Mouse (Mus musculus): ENCODE results near the gene Smarcd1. TPM values are rescaled to one million over a fixed set of nuclear protein-coding genes. Genes with fewer than 3 reads are reported as not detected.
A peak's percentile ranks its signal among the peaks of the same experiment; 100 is the strongest.
"Not testable (repeated sequence)": the region's sequence is repeated elsewhere in the genome, so short reads cannot be mapped to it uniquely, and the experiment has no call there.

Smarcd1 gene
- total RNA-seq, 2 experiments from 2014 or later, result 5.8 to 7.4 TPM

- DNase-seq (ENCODE audit: low spot score), result no peak
Observed at GRCm38 (mm10) chr15:99713569-99713968, 11.6 kb downstream of the Smarcd1 start.

- DNase-seq (ENCODE audit: low spot score), result no peak
Observed at GRCm38 (mm10) chr15:99714206-99714605, 12.3 kb downstream of the Smarcd1 start.

DNA sequence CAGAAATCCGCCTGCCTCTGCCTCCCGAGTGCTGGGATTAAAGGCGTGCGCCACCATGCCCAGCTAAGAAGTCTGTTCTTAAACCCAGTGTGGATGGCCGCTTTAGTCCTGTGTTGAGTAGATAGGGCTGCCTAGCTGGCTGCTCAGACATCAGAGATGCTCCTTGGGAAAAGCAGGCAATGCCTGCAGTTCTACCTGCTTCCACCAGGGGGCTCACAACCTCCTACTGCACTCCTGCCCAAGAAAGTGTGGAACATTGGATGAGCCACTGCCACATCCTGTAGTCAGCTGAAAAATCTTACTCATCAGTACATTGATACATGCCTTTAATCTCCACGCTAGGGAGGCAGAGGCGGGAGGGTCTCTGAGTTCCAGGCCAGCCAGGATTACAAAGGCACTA lies 12.9 kb downstream of the Smarcd1 start:
- DNase-seq (ENCODE audit: low spot score), result peak; percentile 87

GRCm38 (mm10) chr15:99715361-99715865 lies 13.5 kb downstream of the Smarcd1 start:
- no peak for DNase-seq (ENCODE audit: low spot score)

DNA sequence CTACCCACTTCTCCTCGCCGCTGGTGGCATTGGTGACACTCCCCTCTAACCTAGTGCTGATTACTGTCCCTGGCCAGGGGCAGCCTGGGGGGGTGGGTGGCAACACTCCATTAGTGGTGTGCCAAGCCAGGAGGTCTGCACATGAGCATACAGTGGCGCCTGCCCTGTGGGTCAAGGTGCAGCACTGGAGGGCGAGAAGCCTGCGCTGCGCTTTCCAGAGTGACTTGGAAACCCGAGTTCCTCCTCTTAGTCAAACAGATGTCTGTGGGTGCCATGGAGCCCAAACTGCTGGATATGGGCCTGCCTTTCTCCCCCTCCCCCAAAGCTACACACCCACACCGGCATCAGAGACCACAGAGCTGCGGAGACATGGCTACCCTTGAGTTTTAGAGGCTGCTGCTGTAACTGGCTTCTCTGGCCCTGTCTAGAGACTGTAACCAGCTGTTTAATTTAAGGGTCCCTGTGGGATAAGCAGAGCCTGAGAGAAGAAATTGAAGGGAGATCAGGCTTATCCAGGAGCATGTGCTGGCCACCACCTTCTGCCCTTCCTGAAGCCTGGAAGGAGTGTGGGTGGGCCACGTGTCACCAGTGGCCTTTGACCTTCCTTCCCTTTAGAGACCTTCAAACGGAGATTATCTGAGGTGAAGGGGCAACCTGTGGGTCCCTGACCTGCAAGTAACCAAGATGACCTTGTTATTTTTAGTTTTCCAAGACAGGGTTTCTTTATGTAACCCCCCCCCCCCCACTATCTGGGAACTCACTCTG lies 14.2 kb downstream of the Smarcd1 start:
- DNase-seq (ENCODE audit: low spot score), result no peak

GRCm38 (mm10) chr15:99716814-99717213 lies 14.9 kb downstream of the Smarcd1 start:
- DNase-seq (ENCODE audit: low spot score), result no peak

DNA sequence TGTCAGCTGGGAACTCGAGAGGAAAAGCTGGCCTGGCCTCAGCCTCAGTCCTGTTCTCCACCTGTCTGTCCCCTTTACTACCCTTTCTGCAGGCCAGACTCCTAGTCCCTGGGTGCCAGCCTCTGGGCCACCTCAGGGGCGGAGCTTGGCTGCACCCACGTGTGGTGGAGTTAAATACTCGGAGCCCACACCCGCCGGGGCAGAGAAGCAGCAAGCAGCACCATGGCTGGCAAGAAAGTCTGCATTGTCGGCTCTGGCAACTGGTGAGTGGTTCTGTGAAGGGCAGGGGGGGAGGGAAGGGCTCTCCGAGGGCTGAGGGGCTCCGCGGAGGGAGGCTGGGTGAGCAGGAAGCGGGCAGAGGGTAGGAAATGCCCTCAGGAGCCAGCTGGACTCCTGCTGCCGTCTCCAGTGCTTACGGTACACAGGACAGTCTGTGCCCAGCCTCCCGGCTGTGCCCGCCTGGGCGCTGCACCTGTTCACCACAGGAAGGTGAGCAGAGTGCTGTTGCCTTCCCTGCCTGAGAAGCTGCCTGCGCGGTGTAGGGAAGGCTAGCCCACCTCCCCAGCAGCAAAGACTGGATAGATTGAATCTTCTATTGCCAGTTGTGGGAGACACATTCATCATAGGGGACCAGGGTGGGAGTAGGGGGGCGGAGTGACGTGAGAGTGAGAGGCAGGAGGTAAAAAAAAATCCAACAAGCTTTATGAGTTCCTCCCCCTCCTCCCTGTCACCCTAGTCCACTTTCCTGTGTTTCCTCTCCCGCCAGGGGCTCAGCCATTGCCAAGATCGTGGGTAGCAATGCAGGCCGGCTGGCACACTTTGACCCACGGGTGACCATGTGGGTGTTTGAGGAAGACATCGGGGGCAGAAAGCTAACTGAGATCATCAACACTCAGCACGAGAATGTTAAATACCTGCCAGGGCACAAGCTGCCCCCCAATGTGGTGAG lies 15.7 kb downstream of the Smarcd1 start, which contains the start of gene Gpd1:
Gpd1 (plus strand) TSS at position 130 of the 949 bp plus-strand sequence.
- DNase-seq (ENCODE audit: low spot score), result peak; percentile 85

DNA sequence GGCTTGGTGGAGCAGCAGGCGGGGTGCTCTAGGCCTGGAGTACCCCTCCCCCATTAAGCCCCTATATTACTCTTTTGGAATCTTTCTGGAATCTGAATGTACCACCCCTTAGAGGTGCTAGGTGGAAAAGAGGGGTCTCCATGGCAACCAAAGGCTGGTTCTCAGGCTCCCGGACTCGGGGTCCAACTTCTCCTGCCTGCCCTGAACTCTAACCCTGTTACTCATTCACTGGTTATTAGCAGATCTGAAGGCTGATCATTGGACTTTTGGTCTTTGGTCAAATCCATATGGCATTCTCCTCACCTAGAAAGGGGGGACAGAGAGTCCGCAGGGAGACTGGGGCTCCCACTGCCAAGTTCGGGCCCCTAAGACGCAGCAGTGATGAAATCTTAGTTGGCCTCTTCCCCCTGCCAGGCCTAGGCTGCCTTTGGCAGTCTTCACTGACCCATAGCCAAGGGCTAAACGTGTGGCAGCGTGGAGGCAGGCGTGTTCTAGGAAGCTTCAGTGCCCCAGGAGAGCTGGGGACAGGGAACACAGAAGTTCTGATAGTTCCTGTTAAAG lies 16.6 kb downstream of the Smarcd1 start:
- peak; percentile 85 for DNase-seq (ENCODE audit: low spot score)

- no peak for DNase-seq (ENCODE audit: low spot score)
Observed at GRCm38 (mm10) chr15:99719865-99720264, 17.9 kb downstream of the Smarcd1 start.

GRCm38 (mm10) chr15:99721921-99722743 lies 20.2 kb downstream of the Smarcd1 start:
- no peak for DNase-seq (ENCODE audit: low spot score)

- DNase-seq (ENCODE audit: low spot score), result no peak
Observed at GRCm38 (mm10) chr15:99723120-99723514, 21.2 kb downstream of the Smarcd1 start.

DNA sequence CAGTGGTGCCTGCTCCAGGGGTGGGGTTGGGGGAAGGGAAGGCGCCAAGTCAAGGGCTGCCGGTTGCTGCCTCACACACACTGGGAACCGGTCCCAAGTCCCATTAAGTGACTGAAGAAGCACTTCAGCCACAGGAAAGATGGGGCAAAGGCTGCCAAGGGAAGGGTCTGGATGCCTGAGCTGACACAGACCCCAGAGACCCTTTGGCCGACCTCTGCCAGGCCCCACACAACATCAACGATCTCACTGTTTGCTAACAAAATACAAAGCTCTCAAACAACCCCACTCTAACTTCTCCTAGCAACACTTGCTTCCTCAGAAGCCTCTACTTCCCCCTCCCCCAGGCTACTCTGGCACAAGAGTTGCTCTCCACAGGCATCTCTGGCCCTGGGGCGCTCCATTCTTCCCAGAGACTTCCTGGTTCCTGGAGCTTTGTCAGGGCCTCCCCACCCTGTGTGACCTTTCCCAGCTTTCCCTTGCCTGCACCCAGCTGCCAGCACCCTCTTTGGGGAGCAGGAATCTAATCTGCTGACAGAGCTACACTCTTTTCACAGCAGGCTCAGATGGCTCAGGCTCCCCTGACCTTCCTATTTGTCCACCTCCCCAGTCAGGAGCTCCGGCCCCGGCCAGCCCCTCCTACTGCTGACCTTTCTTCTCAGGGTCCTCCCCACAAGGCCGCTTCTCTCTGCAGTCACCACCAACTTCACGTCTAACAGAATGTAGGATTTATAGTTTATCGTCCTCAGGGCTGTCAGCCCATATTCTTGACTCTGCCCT lies 21.8 kb downstream of the Smarcd1 start:
- DNase-seq (ENCODE audit: low spot score), result peak; percentile 83

GRCm38 (mm10) chr15:99724292-99725021 lies 22.5 kb downstream of the Smarcd1 start:
- DNase-seq (ENCODE audit: low spot score), result peak; percentile 90

- peak; percentile 97 for DNase-seq (ENCODE audit: low spot score)
Observed at GRCm38 (mm10) chr15:99725341-99726155, 23.6 kb downstream of the Smarcd1 start, which contains the start of gene Cox14. Gene Cox14, plus strand, starts transcription at chr15:99725618.

- DNase-seq (ENCODE audit: low spot score), result no peak
Observed at GRCm38 (mm10) chr15:99726549-99726948, 24.6 kb downstream of the Smarcd1 start.

- not testable (repeated sequence) for DNase-seq (ENCODE audit: low spot score)
Observed at GRCm38 (mm10) chr15:99727039-99727438, 25.1 kb downstream of the Smarcd1 start.

- no peak for DNase-seq (ENCODE audit: low spot score)
Observed at GRCm38 (mm10) chr15:99727525-99727924, 25.6 kb downstream of the Smarcd1 start.

DNA sequence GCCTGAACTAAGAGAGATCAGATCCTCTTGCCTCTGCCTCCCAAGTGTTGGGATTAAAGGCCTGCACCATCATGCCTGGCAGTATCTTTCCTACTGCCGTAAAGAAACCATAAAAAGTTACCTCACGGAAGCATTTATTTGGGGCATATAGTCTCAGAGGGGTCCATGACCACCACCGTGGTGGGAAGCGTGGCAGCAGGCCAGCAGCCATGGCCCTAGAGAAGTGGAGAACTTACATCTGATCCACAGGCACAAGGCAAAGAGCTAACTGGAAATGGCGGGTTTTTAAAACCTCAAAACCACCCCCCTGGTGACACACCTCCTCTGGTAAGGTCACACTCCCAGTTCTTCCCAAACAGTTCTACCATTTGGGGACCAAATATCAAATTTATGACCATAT lies 26.3 kb downstream of the Smarcd1 start:
- no peak for DNase-seq (ENCODE audit: low spot score)

Measured in gastrocnemius, adult 18-20 months (tissue).